Mouse (Mus musculus): ENCODE data around the gene Islr2. TPM values are rescaled to one million over a fixed set of nuclear protein-coding genes. Genes with fewer than 3 reads are reported as not detected.
A peak's percentile ranks its signal among the peaks of the same experiment; 100 is the strongest.

The Islr2 gene
- polyA plus RNA-seq, 1 experiment from 2014 or later, result 0.12 TPM

DNA sequence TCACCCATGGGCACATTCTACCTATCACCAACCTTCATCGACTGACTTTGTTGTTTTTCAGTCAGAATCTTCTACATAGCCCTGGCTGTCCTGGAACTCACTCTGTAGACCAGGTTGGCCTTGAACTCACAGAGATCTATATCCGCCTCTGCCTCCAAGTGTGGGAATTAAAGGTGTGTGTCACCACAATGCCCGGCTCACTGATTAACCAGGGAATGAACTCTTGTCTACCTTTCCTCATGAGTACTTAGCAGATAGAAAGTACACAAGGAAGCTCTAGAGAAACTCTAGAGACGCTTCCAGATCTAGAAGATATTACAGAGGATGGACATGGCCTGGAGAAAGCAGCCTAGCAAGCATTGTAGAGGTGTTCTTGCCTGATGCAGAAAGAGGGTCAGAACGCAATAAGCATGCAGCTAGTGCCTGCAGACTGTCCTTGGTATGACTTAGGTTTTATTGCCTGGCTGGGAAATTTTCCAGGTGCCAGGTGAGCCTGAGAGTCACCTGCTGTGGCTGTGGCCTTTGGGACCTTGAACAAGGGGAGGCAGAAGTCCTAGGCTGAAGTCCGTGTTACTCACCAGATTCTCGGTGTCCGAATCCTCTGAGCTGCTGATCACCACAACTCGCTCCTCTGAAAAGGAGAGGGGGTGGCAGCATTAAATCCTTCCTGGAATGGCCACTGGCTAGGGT lies 24.8 kb upstream of the Islr2 start:
- Histone ChIP-seq H3K4me3 (ENCODE audit: low read length) (no peak overlapping the region), H3K9me3 (ENCODE audit: control insufficient read depth, low read length) (no peaks in the 10 kb centered on the region), H3K27me3 (ENCODE audit: control insufficient read depth, insufficient read depth, low read length) (no peaks in the 10 kb centered on the region), H3K4me1 (ENCODE audit: control insufficient read depth, insufficient read depth, low read length) (0 out of 2 replicates have a peak, but pooled peaks cover 4% of the 10 kb centered on the region), H3K36me3 (ENCODE audit: control insufficient read depth, insufficient read depth, low read length) (peaks cover 60% of the 10 kb centered on the region), H3K9ac (ENCODE audit: low read depth, low read length) (no peak overlapping the region), H3K4me2 (replicated peaks; ENCODE audit: low read depth, low read length) (no peak overlapping the region), H3K27ac (ENCODE audit: low read depth, low read length) (no peak overlapping the region)
- 97% methylated on average over 9 of the region's 9 CpGs for WGBS
- no peak for ATAC-seq (ENCODE audit: low FRiP score, low TSS enrichment)

- Histone ChIP-seq H3K9ac (ENCODE audit: low read depth, low read length) (no peak overlapping the region), H3K9me3 (ENCODE audit: control insufficient read depth, low read length) (no peaks in the 10 kb centered on the region), H3K27me3 (ENCODE audit: control insufficient read depth, insufficient read depth, low read length) (no peaks in the 10 kb centered on the region), H3K4me2 (replicated peaks; ENCODE audit: low read depth, low read length) (no peak overlapping the region), H3K4me1 (ENCODE audit: control insufficient read depth, insufficient read depth, low read length) (no peaks in the 10 kb centered on the region), H3K27ac (ENCODE audit: low read depth, low read length) (no peak overlapping the region), H3K4me3 (ENCODE audit: low read length) (no peak overlapping the region), H3K36me3 (ENCODE audit: control insufficient read depth, insufficient read depth, low read length) (peaks cover 73% of the 10 kb centered on the region)
- WGBS, result 69% methylated on average over 9 of the region's 9 CpGs
- no peak for ATAC-seq (ENCODE audit: low FRiP score, low TSS enrichment)
These were observed 22.1 kb upstream of the Islr2 start for GRCm38 (mm10) chr9:58225915-58226913.

DNA sequence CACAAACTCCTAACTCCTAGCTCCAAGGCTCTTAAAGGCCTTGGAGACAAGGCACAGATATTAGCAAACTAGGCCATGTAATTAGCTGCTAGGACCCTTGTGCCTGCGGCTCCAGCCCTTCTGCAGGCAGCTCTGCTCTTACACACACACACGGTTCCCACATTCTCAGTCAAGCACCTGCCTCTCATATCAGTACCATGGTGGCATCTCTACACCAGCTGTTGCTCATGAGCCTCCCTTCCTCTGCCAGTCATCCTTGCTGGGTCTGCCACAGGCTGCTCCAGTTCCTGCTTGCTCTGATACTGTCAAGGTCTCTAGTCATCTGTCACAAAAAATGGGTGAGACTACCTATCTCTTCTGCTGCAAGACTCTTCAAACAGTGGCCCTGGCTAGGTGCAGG lies 20.2 kb upstream of the Islr2 start:
- H3K9ac ChIP-seq (ENCODE audit: low read depth, low read length), result no peak overlapping the region
- no peak overlapping the region for H3K27ac ChIP-seq (ENCODE audit: low read depth, low read length)
- no peak for ATAC-seq (ENCODE audit: low FRiP score, low TSS enrichment)
- whole genome bisulfite sequencing, result 93% methylated on average over 2 of the region's 2 CpGs
- H3K27me3 ChIP-seq (ENCODE audit: control insufficient read depth, insufficient read depth, low read length), result no peaks in the 10 kb centered on the region
- no peaks in the 10 kb centered on the region for H3K9me3 ChIP-seq (ENCODE audit: control insufficient read depth, low read length)
- no peak overlapping the region for H3K4me2 ChIP-seq (replicated peaks; ENCODE audit: low read depth, low read length)
- no peaks in the 10 kb centered on the region for H3K4me1 ChIP-seq (ENCODE audit: control insufficient read depth, insufficient read depth, low read length)
- no peak overlapping the region for H3K4me3 ChIP-seq (ENCODE audit: low read length)
- H3K36me3 ChIP-seq (ENCODE audit: control insufficient read depth, insufficient read depth, low read length), result peaks cover 62% of the 10 kb centered on the region

DNA sequence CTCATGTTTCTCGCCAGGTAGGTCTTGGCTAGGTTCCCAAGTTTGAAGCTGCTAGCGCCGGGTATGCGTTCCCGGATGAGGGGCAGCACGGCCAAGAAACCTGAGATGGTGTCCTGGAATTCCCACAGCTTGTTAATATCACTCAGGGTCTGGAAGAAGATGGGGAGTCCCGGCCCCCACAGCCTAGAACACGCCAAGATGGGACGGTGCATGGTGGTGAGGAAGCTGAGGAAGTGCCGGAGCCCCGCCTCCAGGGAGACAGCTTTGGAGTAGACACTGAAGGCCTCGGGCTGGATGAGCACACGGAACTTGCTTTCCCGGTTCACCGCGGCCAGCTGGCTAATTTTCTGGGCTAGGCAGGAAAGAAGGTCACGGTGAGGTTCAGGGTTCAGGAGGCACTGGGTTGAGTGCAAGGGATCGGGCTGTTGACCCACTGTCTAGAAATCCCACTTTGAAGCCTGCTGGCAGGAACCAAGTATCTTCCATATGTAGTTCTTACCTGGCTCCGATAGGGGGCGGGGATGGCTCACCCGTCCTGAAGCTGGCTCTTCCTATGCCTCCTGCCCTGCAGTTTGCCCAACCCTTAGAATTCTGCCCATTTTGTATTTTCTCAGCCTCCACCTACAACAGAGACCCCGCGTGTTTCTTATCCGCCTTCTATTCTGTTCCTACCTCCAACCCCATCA lies 16.2 kb upstream of the Islr2 start:
- Histone ChIP-seq H3K4me3 (ENCODE audit: low read length) (no peak overlapping the region), H3K27ac (ENCODE audit: low read depth, low read length) (no peak overlapping the region), H3K9ac (ENCODE audit: low read depth, low read length) (no peak overlapping the region), H3K36me3 (ENCODE audit: control insufficient read depth, insufficient read depth, low read length) (peaks cover 32% of the 10 kb centered on the region), H3K27me3 (ENCODE audit: control insufficient read depth, insufficient read depth, low read length) (no peaks in the 10 kb centered on the region), H3K9me3 (ENCODE audit: control insufficient read depth, low read length) (no peaks in the 10 kb centered on the region), H3K4me2 (replicated peaks; ENCODE audit: low read depth, low read length) (no peak overlapping the region), H3K4me1 (ENCODE audit: control insufficient read depth, insufficient read depth, low read length) (no peaks in the 10 kb centered on the region)
- 72% methylated on average over 24 of the region's 24 CpGs for WGBS
- 0 out of 2 replicates have a peak, but pooled peaks have one; percentile 25 for ATAC-seq (ENCODE audit: low FRiP score, low TSS enrichment)

DNA sequence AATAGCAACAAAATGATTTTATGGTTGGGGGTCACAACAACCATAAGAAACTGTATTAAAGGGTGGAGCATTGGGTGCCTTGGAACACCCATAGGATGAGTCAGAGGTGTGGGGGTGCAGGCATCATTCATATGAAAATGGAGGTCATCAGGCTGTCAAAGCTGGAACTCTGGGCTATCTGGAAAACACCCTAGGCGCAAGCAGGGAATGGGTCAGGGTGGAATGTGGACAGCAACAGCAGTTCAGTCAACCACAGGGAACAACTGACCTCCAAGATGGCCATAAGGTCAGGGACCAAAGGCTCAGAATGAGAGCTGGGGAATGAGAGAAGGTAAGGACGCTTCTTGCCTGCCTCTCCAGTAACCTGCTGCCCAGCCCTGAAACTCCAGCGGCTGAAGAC lies 14.4 kb upstream of the Islr2 start:
- Histone ChIP-seq H3K27me3 (ENCODE audit: control insufficient read depth, insufficient read depth, low read length) (no peaks in the 10 kb centered on the region), H3K4me1 (ENCODE audit: control insufficient read depth, insufficient read depth, low read length) (peaks cover 17% of the 10 kb centered on the region), H3K9me3 (ENCODE audit: control insufficient read depth, low read length) (no peaks in the 10 kb centered on the region), H3K9ac (ENCODE audit: low read depth, low read length) (no peak overlapping the region), H3K4me3 (ENCODE audit: low read length) (no peak overlapping the region), H3K4me2 (replicated peaks; ENCODE audit: low read depth, low read length) (no peak overlapping the region), H3K36me3 (ENCODE audit: control insufficient read depth, insufficient read depth, low read length) (peaks cover 23% of the 10 kb centered on the region; the same call in 1 of the 2 replicates), H3K27ac (ENCODE audit: low read depth, low read length) (no peak overlapping the region)
- WGBS, result 93% methylated on average over 3 of the region's 3 CpGs
- ATAC-seq (ENCODE audit: low FRiP score, low TSS enrichment), result no peak

DNA sequence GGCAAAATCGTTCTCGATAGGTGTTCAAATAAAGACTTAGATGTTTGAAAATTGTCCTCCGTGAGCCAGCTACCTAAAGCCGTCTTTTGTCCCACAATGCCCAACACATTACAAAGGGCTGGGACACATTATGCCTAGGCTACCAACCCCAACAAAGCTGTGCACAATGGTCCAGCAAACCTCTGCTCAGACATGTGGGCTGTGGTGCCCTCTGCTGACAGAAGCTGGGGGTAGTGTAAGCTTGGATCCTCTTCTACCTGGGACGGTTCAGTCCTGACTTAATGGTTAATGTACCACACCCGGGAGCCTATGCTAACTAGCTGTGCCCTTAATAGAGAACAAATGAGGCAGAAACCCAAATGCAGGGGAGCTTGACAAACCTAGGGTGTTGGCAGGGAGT lies 12.3 kb upstream of the Islr2 start:
- H3K4me1 ChIP-seq (ENCODE audit: control insufficient read depth, insufficient read depth, low read length), result peaks cover 19% of the 10 kb centered on the region
- no peaks in the 10 kb centered on the region for H3K27me3 ChIP-seq (ENCODE audit: control insufficient read depth, insufficient read depth, low read length)
- WGBS, result 50% methylated on average over 6 of the region's 6 CpGs
- peaks cover 6% of the 10 kb centered on the region; the same call in 1 of the 2 replicates for H3K36me3 ChIP-seq (ENCODE audit: control insufficient read depth, insufficient read depth, low read length)
- no peak overlapping the region for H3K4me3 ChIP-seq (ENCODE audit: low read length)
- no peak overlapping the region for H3K9ac ChIP-seq (ENCODE audit: low read depth, low read length)
- no peak overlapping the region for H3K27ac ChIP-seq (ENCODE audit: low read depth, low read length)
- no peak overlapping the region for H3K4me2 ChIP-seq (replicated peaks; ENCODE audit: low read depth, low read length)
- H3K9me3 ChIP-seq (ENCODE audit: control insufficient read depth, low read length), result no peaks in the 10 kb centered on the region
- ATAC-seq (ENCODE audit: low FRiP score, low TSS enrichment), result peak; percentile 34; the same call in 1 of the 2 replicates

DNA sequence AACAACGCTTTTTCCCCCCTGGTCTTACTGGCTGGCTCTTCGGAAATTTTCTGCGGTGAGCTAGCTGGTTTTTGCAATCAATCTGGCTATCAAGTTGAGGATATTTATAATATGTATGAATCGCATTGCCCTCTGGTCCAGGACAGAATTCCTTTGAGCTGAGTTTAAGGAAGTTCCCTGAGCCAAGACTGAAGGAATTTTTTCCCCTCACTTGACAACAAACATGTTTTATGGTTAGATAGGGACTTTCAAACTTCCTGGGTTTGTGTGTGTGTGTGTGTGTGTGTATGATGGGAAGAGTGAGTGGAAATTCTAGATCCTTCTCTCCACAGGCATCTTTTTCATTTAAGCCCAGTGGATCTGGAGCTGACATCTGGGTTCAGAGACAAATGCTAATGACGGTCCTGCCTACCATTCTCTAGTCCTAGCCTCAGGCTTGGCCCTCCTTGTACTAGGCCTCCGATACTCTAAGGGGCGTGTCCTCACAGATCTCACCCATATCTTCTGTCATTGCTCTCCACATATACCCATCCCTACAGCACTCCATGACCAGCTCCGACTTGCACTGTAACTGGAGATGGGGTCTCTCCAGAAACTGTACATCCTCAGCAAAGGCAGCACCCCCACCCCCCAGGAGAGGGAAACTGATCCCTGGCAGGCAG lies 10.5 kb upstream of the Islr2 start:
- no peak overlapping the region for H3K4me2 ChIP-seq (replicated peaks; ENCODE audit: low read depth, low read length)
- peak overlapping the region; percentile 71; the same call in 1 of the 2 replicates for H3K27ac ChIP-seq (ENCODE audit: low read depth, low read length)

GRCm38 (mm10) chr9:58213865-58214264 lies 9.7 kb upstream of the Islr2 start:
- ATAC-seq (ENCODE audit: low FRiP score, low TSS enrichment), result peak; percentile 65
- 3% methylated on average over 5 of the region's 5 CpGs for WGBS
- no peaks in the 10 kb centered on the region for H3K9me3 ChIP-seq (ENCODE audit: control insufficient read depth, low read length)
- H3K36me3 ChIP-seq (ENCODE audit: control insufficient read depth, insufficient read depth, low read length), result no peaks in the 10 kb centered on the region
- H3K4me3 ChIP-seq (ENCODE audit: low read length), result no peak overlapping the region
- H3K4me1 ChIP-seq (ENCODE audit: control insufficient read depth, insufficient read depth, low read length), result peaks cover 19% of the 10 kb centered on the region
- H3K9ac ChIP-seq (ENCODE audit: low read depth, low read length), result no peak overlapping the region
- no peak overlapping the region for H3K4me2 ChIP-seq (replicated peaks; ENCODE audit: low read depth, low read length)
- H3K27me3 ChIP-seq (ENCODE audit: control insufficient read depth, insufficient read depth, low read length), result no peaks in the 10 kb centered on the region
- peak overlapping the region; percentile 66; the same call in 1 of the 2 replicates for H3K27ac ChIP-seq (ENCODE audit: low read depth, low read length)

More for the DNA sequence above, 10.5 kb upstream of the Islr2 start:
- Histone ChIP-seq H3K4me3 (ENCODE audit: low read length) (no peak overlapping the region), H3K36me3 (ENCODE audit: control insufficient read depth, insufficient read depth, low read length) (no peaks in the 10 kb centered on the region), H3K9me3 (ENCODE audit: control insufficient read depth, low read length) (no peaks in the 10 kb centered on the region), H3K9ac (ENCODE audit: low read depth, low read length) (no peak overlapping the region), H3K27me3 (ENCODE audit: control insufficient read depth, insufficient read depth, low read length) (no peaks in the 10 kb centered on the region), H3K4me1 (ENCODE audit: control insufficient read depth, insufficient read depth, low read length) (peaks cover 19% of the 10 kb centered on the region)
- ATAC-seq (ENCODE audit: low FRiP score, low TSS enrichment), result 0 out of 2 replicates have a peak, but pooled peaks have one; percentile 30
- WGBS, result 42% methylated on average over 8 of the region's 8 CpGs

All from kidney, embryonic 14.5 days (tissue).